Mouse (Mus musculus): ENCODE measurements around the gene Olfr655. TPM values are rescaled to one million over a fixed set of nuclear protein-coding genes. Genes with fewer than 3 reads are reported as not detected.

Olfr655 gene
- polyA plus RNA-seq, 1 experiment: not detected

DNA sequence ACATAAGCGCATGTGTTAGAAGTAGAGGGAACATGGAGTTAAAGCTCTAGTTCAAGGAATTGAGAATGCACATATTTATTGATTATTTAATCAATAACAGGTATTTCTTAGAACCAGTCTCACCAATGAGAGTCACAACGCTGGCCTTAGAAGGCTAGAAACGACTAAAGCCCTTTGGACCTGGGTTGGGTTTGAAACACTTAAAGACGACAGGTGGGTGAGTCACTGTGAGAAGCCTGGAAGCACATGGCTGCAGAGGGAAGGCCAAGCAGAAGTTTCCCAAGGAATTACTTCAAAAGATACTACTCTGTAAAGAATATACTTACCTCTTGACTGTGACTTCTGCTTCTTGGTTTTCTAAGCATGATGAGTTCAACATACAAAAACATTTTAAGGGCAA, 20.7 kb downstream of the Olfr655 start:
- peaks cover 5% of the 10 kb centered on the region for H3K9me3 ChIP-seq (ENCODE audit: control insufficient read depth, low read length)
- no peaks in the 10 kb centered on the region for H3K36me3 ChIP-seq (ENCODE audit: control insufficient read depth)
- no peaks in the 10 kb centered on the region for H3K4me1 ChIP-seq (ENCODE audit: control insufficient read depth)
- no peak overlapping the region for H3K4me3 ChIP-seq (replicated peaks)
- no peaks in the 10 kb centered on the region for H3K27me3 ChIP-seq (ENCODE audit: control insufficient read depth)
- TF ChIP-seq TAL1 (IDR thresholded peaks at IDR 0.05; ENCODE audit: low read length) (no peak), GATA1 (IDR thresholded peaks at IDR 0.05; ENCODE audit: low read length) (no peak)

DNA sequence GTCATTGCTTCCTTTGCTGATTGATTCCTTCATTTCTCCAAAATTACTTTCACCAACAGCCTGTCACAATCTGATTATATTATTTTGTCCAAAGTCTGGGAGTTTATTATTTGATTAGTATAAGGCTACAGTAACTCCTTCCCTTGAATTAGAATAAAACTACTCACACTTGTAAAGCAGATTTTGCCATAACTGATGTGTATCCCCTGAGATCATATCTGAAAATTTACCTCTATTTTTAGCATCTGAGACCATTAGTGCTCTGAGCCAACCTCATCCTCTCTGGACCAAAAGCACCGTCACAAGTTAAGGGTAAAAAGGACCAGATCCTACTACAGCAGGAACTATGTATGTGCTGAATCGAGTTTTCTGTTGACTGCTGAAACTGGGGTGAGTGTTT, 24.6 kb downstream of the Olfr655 start, which contains the start of gene Olfr653:
Olfr653 (plus strand) TSS at position 301 of the 400 bp plus-strand sequence.
- H3K27me3 ChIP-seq (ENCODE audit: control insufficient read depth): no peaks in the 10 kb centered on the region
- no peak within 1 kb of the TSS for H3K4me3 ChIP-seq (replicated peaks)
- no peaks in the 10 kb centered on the region for H3K4me1 ChIP-seq (ENCODE audit: control insufficient read depth)
- TF ChIP-seq TAL1 (IDR thresholded peaks at IDR 0.05; ENCODE audit: low read length) (no peak), GATA1 (IDR thresholded peaks at IDR 0.05; ENCODE audit: low read length) (no peak)
- H3K36me3 ChIP-seq (ENCODE audit: control insufficient read depth): no peaks in the 10 kb centered on the region
- peaks cover 5% of the 10 kb centered on the region for H3K9me3 ChIP-seq (ENCODE audit: control insufficient read depth, low read length)

DNA sequence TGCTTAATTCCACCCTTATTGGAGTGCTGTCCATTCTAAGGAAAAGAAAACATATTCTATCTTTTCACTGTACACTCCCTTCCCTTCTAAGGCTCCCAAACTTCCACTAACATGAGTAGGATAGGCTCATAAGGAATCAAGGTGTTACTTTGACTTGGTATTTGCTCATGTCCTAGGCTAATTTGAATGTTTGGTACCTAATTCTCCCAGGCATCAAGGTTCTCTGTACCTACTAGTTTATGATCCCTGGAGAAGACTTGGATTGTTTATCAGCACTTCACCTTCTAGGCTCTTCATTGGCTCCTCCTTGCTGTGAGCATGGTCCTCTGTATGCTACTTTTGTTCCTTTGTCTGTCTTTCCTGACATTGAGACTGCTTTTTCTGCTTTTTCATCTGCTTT, 41.0 kb downstream of the Olfr655 start, which contains the start of gene Olfr652:
Olfr652 (plus strand) TSS at position 301 of the 400 bp plus-strand sequence.
- no peaks in the 10 kb centered on the region for H3K9me3 ChIP-seq (ENCODE audit: control insufficient read depth, low read length)

GRCm38 (mm10) chr7:104552700-104553099, 48.9 kb downstream of the Olfr655 start:
- Histone ChIP-seq H3K36me3 (ENCODE audit: control insufficient read depth) (no peaks in the 10 kb centered on the region), H3K4me3 (replicated peaks) (no peak overlapping the region), H3K9me3 (ENCODE audit: control insufficient read depth, low read length) (no peaks in the 10 kb centered on the region; the same call in 1 of the 2 replicates), H3K4me1 (ENCODE audit: control insufficient read depth) (no peaks in the 10 kb centered on the region), H3K27me3 (ENCODE audit: control insufficient read depth) (no peaks in the 10 kb centered on the region)
- TF ChIP-seq GATA1 (IDR thresholded peaks at IDR 0.05; ENCODE audit: low read length) (no peak), TAL1 (IDR thresholded peaks at IDR 0.05; ENCODE audit: low read length) (no peak)

More for the DNA sequence above, 41.0 kb downstream of the Olfr655 start, which contains the start of gene Olfr652:
- Histone ChIP-seq H3K36me3 (ENCODE audit: control insufficient read depth) (no peaks in the 10 kb centered on the region), H3K4me1 (ENCODE audit: control insufficient read depth) (no peaks in the 10 kb centered on the region), H3K27me3 (ENCODE audit: control insufficient read depth) (no peaks in the 10 kb centered on the region), H3K4me3 (replicated peaks) (no peak within 1 kb of the TSS)
- TF ChIP-seq GATA1 (IDR thresholded peaks at IDR 0.05; ENCODE audit: low read length) (no peak), TAL1 (IDR thresholded peaks at IDR 0.05; ENCODE audit: low read length) (no peak)

DNA sequence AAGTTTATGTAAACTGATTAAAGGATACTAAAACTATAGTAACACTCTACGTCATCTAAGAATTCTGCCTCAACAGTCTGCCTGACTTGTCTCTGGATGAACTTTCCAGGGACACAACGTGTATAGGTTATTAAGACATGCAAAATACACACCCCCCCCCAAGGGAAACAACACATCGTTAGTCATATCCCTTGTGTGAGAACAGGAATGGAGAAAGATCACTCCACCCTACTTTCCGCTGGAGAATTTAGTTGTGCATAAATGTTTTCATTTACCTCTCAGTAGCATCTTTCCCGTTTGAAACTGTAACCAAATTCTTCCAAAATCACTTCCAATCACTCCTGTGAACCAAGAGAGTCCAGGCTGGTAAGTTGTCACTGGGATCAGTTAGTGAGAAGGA, 51.7 kb downstream of the Olfr655 start, which contains the start of gene Olfr651:
Olfr651 (plus strand) TSS at position 301 of the 400 bp plus-strand sequence.
- H3K4me1 ChIP-seq (ENCODE audit: control insufficient read depth): no peaks in the 10 kb centered on the region
- H3K36me3 ChIP-seq (ENCODE audit: control insufficient read depth): no peaks in the 10 kb centered on the region
- H3K27me3 ChIP-seq (ENCODE audit: control insufficient read depth): no peaks in the 10 kb centered on the region
- H3K4me3 ChIP-seq (replicated peaks): no peak within 1 kb of the TSS
- peaks cover 2% of the 10 kb centered on the region; the same call in 1 of the 2 replicates for H3K9me3 ChIP-seq (ENCODE audit: control insufficient read depth, low read length)
- TF ChIP-seq TAL1 (IDR thresholded peaks at IDR 0.05; ENCODE audit: low read length) (no peak), GATA1 (IDR thresholded peaks at IDR 0.05; ENCODE audit: low read length) (no peak)

Other genes starting within 250 kb of the Olfr655 start
- gene Trim12c, start 248.4 kb downstream of the Olfr655 start, polyA plus RNA-seq (2012): 0.04 and 0.05 TPM in 2 replicates
- not detected in 2 replicates for gene Trim30b, start 231.9 kb downstream of the Olfr655 start, polyA plus RNA-seq (2012)
- gene Trim30c, start 200.9 kb downstream of the Olfr655 start, polyA plus RNA-seq (2012): not detected in 2 replicates
- gene Trim30a, start 136.6 kb downstream of the Olfr655 start, polyA plus RNA-seq (2012): not detected in 2 replicates
- gene Trim30d, start 93.9 kb downstream of the Olfr655 start, polyA plus RNA-seq (2012): not detected in 2 replicates
- gene Olfr651, start 51.6 kb downstream of the Olfr655 start, polyA plus RNA-seq (2012): not detected in 2 replicates
- gene Olfr652, start 40.9 kb downstream of the Olfr655 start, polyA plus RNA-seq (2012): not detected in 2 replicates
- gene Olfr653, start 24.5 kb downstream of the Olfr655 start, polyA plus RNA-seq (2012): not detected in 2 replicates
- not detected in 2 replicates for gene Olfr654, start 14.8 kb downstream of the Olfr655 start, polyA plus RNA-seq (2012)
- gene Olfr656, start 12.2 kb upstream of the Olfr655 start, polyA plus RNA-seq (2012): not detected in 2 replicates
- not detected in 2 replicates for gene Olfr657, start 23.0 kb upstream of the Olfr655 start, polyA plus RNA-seq (2012)
- gene Olfr658, start 45.5 kb upstream of the Olfr655 start, polyA plus RNA-seq (2012): not detected in 2 replicates
- not detected in 2 replicates for gene Olfr659, start 65.0 kb upstream of the Olfr655 start, polyA plus RNA-seq (2012)
- not detected in 2 replicates for gene Olfr661, start 84.7 kb upstream of the Olfr655 start, polyA plus RNA-seq (2012)
- gene Usp17le, start 175.7 kb upstream of the Olfr655 start, polyA plus RNA-seq (2012): not detected in 2 replicates
- gene Usp17lb, start 240.8 kb upstream of the Olfr655 start, polyA plus RNA-seq (2012): not detected in 2 replicates